Mouse (Mus musculus): ENCODE results near the gene Pctp. TPM values are rescaled to one million over a fixed set of nuclear protein-coding genes. Genes with fewer than 3 reads are reported as not detected.

The Pctp gene
- polyA plus RNA-seq, 2 experiments, result 2.3 to 3.9 TPM

DNA sequence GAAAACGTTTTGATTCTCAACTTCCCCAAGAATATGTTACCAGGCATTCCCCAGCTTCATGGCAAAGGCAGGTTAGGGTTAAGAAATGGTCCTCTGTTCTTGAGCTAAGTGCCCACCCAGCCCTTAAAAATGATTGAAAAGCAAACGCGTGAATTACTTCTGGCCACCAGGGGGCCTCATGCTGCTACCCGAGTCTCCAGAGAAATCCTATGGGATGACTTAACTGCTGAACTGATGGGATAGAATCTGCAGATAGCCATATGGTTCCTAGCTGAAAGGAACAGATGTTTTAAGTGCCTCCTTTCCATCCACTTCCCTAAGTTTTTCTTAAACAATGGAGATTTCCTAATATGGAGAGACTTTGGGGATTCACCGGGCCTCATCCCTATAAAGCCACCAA, 35.3 kb upstream of the Pctp start:
- ATAC-seq (ENCODE audit: low FRiP score, low read depth) (no peak; the same call in 1 of the 2 replicates), DNase-seq (ENCODE audit: low spot score) (peak; percentile 70)
- Histone ChIP-seq H3K4me3 (replicated peaks; ENCODE audit: low read length) (no peak overlapping the region), H3K4me2 (replicated peaks; ENCODE audit: low read depth, low read length, severe bottlenecking) (no peak overlapping the region), H3K9me3 (ENCODE audit: control insufficient read depth, low read length) (no peaks in the 10 kb centered on the region), H3K27me3 (ENCODE audit: control insufficient read depth, insufficient read depth, low read length) (no peaks in the 10 kb centered on the region), H3K27ac (replicated peaks; ENCODE audit: low read depth, low read length) (no peak overlapping the region), H3K9ac (ENCODE audit: low read depth, low read length, severe bottlenecking) (no peak overlapping the region), H3K4me1 (ENCODE audit: control insufficient read depth, insufficient read depth, low read length) (peaks cover 4% of the 10 kb centered on the region; the same call in 1 of the 2 replicates), H3K36me3 (ENCODE audit: control insufficient read depth, insufficient read depth, low read length) (no peaks in the 10 kb centered on the region; the same call in 1 of the 2 replicates)
- no peak for TF ChIP-seq POLR2A (IDR thresholded peaks at IDR 0.05; ENCODE audit: borderline replicate concordance, extremely low read depth, insufficient read depth, insufficient read length)
- 19% methylated on average over 5 of the region's 5 CpGs for WGBS

DNA sequence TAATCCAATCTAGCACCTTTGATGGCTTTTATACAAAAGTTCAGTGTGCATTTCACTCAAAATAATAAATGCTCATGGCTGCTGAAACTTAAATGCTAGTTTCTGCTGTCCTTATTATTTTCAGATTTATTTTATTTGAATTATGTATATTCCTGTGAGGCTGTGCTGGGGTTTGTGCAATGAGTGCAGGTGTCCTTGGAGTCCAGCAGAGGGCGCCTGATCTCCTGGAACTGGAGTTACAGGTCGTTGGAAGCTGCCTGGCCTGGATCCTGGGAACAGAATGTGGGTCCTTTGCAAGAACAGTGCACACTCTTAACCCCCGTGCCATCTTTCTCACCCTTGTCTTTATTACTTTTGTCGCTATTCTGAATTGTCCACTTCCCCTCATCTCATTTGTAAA, 33.7 kb upstream of the Pctp start:
- 87% methylated on average over 4 of the region's 4 CpGs for WGBS
- no peak for TF ChIP-seq POLR2A (IDR thresholded peaks at IDR 0.05; ENCODE audit: borderline replicate concordance, extremely low read depth, insufficient read depth, insufficient read length)
- Histone ChIP-seq H3K4me1 (ENCODE audit: control insufficient read depth, insufficient read depth, low read length) (peaks cover 9% of the 10 kb centered on the region; the same call in 1 of the 2 replicates), H3K9me3 (ENCODE audit: control insufficient read depth, low read length) (no peaks in the 10 kb centered on the region), H3K4me3 (replicated peaks; ENCODE audit: low read length) (no peak overlapping the region), H3K27me3 (ENCODE audit: control insufficient read depth, insufficient read depth, low read length) (no peaks in the 10 kb centered on the region), H3K4me2 (replicated peaks; ENCODE audit: low read depth, low read length, severe bottlenecking) (no peak overlapping the region), H3K27ac (replicated peaks; ENCODE audit: low read depth, low read length) (no peak overlapping the region), H3K36me3 (ENCODE audit: control insufficient read depth, insufficient read depth, low read length) (no peaks in the 10 kb centered on the region; the same call in 1 of the 2 replicates), H3K9ac (ENCODE audit: low read depth, low read length, severe bottlenecking) (no peak overlapping the region)
- no peak for DNase-seq (ENCODE audit: low spot score)
- no peak for ATAC-seq (ENCODE audit: low FRiP score, low read depth)

DNA sequence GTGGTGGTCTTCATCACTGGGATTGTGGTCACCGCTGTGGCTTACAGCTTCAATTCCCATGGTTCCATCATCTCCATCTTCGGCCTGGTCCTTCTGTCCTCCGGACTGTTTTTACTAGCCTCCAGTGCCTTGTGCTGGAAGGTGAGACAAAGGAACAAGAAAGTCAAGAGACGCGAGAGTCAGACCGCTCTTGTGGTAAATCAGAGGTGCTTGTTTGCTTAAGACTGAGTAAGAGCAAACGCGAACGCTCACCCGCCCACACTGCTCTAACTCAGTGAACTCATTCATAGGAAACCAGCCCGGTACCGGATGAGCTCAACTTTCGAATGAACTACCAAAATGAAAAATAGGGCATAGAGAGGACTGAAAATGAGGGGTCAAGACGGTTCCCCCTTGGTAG, 32.8 kb upstream of the Pctp start:
- WGBS, result 92% methylated on average over 14 of the region's 14 CpGs
- H3K9ac ChIP-seq (ENCODE audit: low read depth, low read length, severe bottlenecking), result no peak overlapping the region
- no peaks in the 10 kb centered on the region for H3K27me3 ChIP-seq (ENCODE audit: control insufficient read depth, insufficient read depth, low read length)
- H3K4me3 ChIP-seq (replicated peaks; ENCODE audit: low read length), result no peak overlapping the region
- DNase-seq (ENCODE audit: low spot score) (no peak), ATAC-seq (ENCODE audit: low FRiP score, low read depth) (no peak)
- TF ChIP-seq POLR2A (IDR thresholded peaks at IDR 0.05; ENCODE audit: borderline replicate concordance, extremely low read depth, insufficient read depth, insufficient read length), result no peak
- no peak overlapping the region for H3K4me2 ChIP-seq (replicated peaks; ENCODE audit: low read depth, low read length, severe bottlenecking)
- no peak overlapping the region for H3K27ac ChIP-seq (replicated peaks; ENCODE audit: low read depth, low read length)
- H3K9me3 ChIP-seq (ENCODE audit: control insufficient read depth, low read length), result no peaks in the 10 kb centered on the region
- no peaks in the 10 kb centered on the region; the same call in 1 of the 2 replicates for H3K36me3 ChIP-seq (ENCODE audit: control insufficient read depth, insufficient read depth, low read length)
- peaks cover 13% of the 10 kb centered on the region; the same call in 1 of the 2 replicates for H3K4me1 ChIP-seq (ENCODE audit: control insufficient read depth, insufficient read depth, low read length)

DNA sequence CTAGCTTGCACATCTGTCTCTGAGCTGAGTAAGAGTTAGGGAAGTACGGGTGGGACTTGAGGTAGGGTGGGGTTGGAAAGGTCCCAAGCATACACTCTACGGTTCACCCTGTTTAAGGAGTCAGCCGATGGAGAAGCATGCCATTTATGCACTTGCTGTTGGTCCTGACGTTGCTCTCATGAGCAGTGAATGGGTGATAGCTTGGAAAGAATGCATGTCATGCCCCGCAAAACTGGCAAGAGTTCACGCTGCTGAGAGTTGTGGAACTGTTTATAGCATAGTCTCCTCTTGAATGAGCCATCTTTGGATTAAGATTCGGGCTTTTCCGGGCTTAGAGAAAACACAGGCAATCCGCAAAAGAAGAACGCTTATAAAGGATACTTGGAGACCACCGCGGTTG, 32.0 kb upstream of the Pctp start:
- Histone ChIP-seq H3K36me3 (ENCODE audit: control insufficient read depth, insufficient read depth, low read length) (no peaks in the 10 kb centered on the region; the same call in 1 of the 2 replicates), H3K27me3 (ENCODE audit: control insufficient read depth, insufficient read depth, low read length) (no peaks in the 10 kb centered on the region), H3K9me3 (ENCODE audit: control insufficient read depth, low read length) (no peaks in the 10 kb centered on the region), H3K4me1 (ENCODE audit: control insufficient read depth, insufficient read depth, low read length) (peaks cover 20% of the 10 kb centered on the region), H3K4me2 (replicated peaks; ENCODE audit: low read depth, low read length, severe bottlenecking) (no peak overlapping the region), H3K4me3 (replicated peaks; ENCODE audit: low read length) (no peak overlapping the region), H3K9ac (ENCODE audit: low read depth, low read length, severe bottlenecking) (no peak overlapping the region), H3K27ac (replicated peaks; ENCODE audit: low read depth, low read length) (no peak overlapping the region)
- no peak for ATAC-seq (ENCODE audit: low FRiP score, low read depth)
- TF ChIP-seq POLR2A (IDR thresholded peaks at IDR 0.05; ENCODE audit: borderline replicate concordance, extremely low read depth, insufficient read depth, insufficient read length), result no peak
- WGBS, result 82% methylated on average over 12 of the region's 12 CpGs
- DNase-seq (ENCODE audit: low spot score), result no peak

DNA sequence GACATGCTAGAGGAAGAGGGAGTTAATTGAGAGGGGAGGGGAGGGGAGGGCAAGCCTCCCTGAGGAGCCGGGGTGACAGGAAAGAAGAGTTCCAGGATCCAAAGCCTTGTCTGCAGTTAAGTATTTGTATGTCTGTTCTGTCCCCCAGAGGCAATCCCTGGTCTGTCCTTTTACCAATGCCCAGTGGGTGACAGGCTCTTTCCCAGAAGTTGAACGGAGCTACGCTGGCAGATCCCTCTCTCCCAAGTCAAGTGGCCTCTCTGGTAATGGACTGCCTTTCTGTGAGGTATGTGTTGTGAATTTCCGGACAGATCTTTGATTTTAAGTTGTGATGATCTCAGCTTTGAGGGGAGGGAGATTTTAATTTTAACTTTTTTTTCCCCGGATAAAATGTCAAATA, 30.7 kb upstream of the Pctp start:
- Histone ChIP-seq H3K27me3 (ENCODE audit: control insufficient read depth, insufficient read depth, low read length) (no peaks in the 10 kb centered on the region), H3K4me2 (replicated peaks; ENCODE audit: low read depth, low read length, severe bottlenecking) (peak overlapping the region; percentile 50), H3K4me1 (ENCODE audit: control insufficient read depth, insufficient read depth, low read length) (peaks cover 28% of the 10 kb centered on the region), H3K4me3 (replicated peaks; ENCODE audit: low read length) (0 out of 2 replicates have a peak overlapping the region, but pooled peaks have one; percentile 4), H3K9ac (ENCODE audit: low read depth, low read length, severe bottlenecking) (no peak overlapping the region), H3K36me3 (ENCODE audit: control insufficient read depth, insufficient read depth, low read length) (no peaks in the 10 kb centered on the region; the same call in 1 of the 2 replicates), H3K27ac (replicated peaks; ENCODE audit: low read depth, low read length) (no peak overlapping the region), H3K9me3 (ENCODE audit: control insufficient read depth, low read length) (no peaks in the 10 kb centered on the region)
- no peak for TF ChIP-seq POLR2A (IDR thresholded peaks at IDR 0.05; ENCODE audit: borderline replicate concordance, extremely low read depth, insufficient read depth, insufficient read length)
- 43% methylated on average over 5 of the region's 5 CpGs for WGBS
- ATAC-seq (ENCODE audit: low FRiP score, low read depth) (no peak), DNase-seq (ENCODE audit: low spot score) (no peak)
